Mouse (Mus musculus) WW6 (cell line): ENCODE measurements around the gene Sp1.

Experiments used
- DNase-seq: peaks from one replicate; pipeline ENCODE4 v3.0.0-alpha.2; 2013; ENCODE audit warnings: low read depth, low spot score

Gene Sp1

GRCm38 (mm10) chr15:102399229-102400221 lies 6.4 kb upstream of the Sp1 start:
- peak; percentile 83 for DNase-seq

- DNase-seq: no peak
Observed at GRCm38 (mm10) chr15:102400476-102401045, 5.4 kb upstream of the Sp1 start.

DNA sequence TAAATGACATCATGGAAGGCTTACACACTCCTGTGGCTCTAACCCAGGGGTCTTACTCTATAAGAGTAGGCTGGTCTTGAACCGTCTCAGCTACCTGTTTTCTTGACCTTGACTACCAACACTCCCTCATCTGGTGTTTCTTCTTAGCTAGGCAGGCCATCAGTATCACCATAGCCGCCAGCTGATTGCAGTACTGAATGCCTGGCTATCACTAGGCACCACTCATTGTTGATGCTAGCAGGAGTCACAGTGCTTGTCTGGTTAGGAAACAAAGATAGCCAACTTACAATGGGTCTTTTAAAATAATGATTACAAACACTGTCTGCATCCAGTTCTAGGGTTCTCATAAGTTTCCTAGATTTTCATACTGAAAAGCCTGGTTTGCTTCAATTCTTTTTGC lies 4.7 kb upstream of the Sp1 start:
- no peak for DNase-seq

- DNase-seq: no peak
Observed at GRCm38 (mm10) chr15:102402210-102402609, 3.7 kb upstream of the Sp1 start.

DNA sequence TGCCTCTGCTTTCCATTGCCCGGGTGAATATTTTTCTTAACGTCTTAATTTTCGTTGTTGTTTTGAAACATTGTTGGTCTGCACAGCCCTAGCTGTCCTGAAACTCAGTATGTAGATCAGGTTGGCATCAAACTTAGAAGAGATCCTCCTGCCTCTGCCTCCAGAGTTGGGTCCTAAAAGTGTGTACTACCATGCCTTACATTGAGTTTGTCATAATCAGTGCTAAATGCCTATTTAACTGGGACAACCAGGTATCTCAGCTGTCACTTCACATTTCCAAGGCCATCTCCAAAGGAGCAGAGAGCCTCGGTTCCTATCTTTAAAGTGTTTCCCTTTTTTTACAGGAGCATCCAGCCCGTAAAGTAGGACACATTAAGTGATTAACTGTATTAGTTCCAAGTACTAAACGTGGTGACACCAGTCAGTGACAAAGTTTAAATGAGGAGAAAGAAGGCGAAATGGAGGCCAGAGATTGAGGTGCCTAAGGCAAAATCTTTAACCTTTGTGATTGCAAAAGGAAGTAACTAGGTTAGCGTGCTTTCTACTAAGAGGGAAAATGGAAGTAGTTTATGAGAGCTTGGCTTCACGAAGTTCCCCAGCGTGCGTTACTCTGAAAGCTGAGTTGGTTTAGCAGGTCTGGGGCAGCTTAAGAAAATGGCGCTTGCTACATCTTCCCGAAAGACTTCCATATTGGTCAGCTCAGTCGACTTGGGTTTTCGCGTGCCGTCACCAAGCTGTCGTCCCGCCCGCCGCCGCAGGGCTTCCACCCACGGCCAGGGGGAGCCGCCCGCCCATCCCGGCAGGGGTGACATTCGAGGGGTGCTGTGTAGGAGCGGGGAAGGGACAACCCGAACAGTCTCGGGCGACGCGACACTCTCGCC lies 1.1 kb upstream of the Sp1 start:
- DNase-seq: no peak

- peak; percentile 48 for DNase-seq
Observed at GRCm38 (mm10) chr15:102406196-102406911, 411 bp downstream of the Sp1 start.

GRCm38 (mm10) chr15:102406912-102407580 lies 1.1 kb downstream of the Sp1 start:
- no peak for DNase-seq

DNA sequence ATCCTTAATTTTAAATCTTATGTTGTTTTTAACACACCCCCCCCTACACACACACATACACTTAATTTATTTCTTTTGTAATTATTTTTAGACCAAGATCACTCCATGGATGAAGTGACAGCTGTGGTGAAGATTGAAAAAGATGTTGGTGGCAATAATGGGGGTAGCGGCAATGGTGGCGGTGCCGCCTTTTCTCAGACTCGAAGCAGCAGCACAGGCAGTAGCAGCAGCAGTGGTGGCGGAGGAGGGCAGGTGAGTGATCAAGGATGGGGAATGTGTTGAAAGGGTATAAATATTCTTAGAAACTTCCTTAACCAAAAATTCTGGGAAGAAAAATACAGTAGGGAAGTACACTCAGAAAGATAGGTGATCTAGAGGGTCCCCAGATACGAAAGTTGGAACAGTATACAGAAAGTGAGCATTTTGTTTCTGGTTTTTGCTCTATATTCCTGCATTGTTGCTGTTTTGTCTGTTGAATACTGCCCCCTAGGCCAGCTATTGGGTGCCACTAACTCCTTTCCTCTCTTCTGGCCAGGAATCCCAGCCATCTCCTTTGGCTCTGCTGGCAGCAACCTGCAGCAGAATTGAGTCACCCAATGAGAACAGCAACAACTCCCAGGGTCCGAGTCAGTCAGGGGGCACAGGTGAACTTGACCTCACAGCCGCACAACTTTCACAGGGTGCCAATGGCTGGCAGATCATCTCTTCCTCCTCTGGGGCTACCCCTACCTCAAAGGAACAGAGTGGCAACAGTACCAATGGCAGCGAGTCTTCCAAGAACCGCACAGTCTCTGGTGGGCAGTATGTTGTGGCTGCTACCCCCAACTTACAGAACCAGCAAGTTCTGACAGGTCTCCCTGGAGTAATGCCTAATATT lies 2.0 kb downstream of the Sp1 start:
- no peak for DNase-seq

DNA sequence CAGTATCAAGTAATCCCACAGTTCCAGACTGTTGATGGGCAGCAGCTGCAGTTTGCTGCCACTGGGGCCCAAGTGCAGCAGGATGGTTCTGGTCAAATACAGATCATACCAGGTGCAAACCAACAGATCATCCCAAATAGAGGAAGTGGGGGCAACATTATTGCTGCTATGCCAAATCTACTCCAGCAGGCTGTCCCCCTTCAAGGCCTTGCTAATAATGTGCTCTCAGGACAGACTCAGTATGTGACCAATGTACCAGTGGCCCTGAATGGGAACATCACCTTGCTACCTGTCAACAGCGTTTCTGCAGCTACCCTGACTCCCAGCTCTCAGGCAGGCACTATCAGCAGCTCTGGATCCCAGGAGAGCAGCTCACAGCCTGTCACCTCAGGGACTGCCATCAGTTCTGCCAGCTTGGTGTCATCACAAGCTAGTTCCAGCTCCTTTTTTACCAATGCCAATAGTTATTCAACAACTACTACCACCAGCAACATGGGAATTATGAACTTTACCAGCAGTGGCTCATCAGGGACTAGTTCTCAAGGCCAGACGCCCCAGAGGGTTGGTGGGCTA lies 2.7 kb downstream of the Sp1 start:
- DNase-seq: no peak

DNA sequence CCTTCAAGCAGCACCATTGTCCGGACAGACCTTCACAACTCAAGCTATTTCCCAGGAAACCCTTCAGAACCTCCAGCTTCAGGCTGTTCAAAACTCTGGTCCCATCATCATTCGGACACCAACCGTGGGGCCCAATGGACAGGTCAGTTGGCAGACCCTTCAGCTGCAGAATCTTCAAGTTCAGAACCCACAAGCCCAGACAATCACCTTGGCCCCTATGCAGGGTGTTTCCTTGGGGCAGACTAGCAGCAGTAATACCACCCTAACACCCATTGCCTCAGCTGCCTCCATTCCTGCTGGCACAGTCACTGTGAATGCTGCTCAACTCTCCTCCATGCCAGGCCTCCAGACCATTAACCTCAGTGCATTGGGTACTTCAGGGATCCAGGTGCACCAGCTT lies 3.3 kb downstream of the Sp1 start:
- DNase-seq: no peak

GRCm38 (mm10) chr15:102411077-102411476 lies 5.1 kb downstream of the Sp1 start:
- no peak for DNase-seq

GRCm38 (mm10) chr15:102413687-102414086 lies 7.7 kb downstream of the Sp1 start:
- no peak for DNase-seq

DNA sequence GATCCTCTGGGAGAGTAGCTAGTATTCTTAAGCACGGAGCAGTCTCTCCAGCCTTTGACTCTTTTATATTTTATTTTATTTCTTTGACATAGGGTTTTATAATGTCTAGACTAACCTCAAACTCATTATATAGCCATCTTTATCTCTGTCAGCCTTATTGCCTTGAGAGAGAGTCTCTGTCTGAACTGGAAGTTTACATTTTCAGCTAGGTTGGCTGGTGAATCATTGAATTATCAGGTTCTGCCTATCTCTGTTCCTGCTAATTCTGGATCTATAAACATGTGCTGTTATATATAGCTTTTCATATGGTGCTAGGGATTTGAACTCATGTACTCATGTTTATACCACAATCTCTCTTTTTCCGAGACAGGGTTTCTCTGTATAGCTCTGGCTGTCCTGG lies 11.6 kb downstream of the Sp1 start:
- no peak for DNase-seq

- no peak for DNase-seq
Observed at GRCm38 (mm10) chr15:102420986-102421385, 15.0 kb downstream of the Sp1 start.

DNA sequence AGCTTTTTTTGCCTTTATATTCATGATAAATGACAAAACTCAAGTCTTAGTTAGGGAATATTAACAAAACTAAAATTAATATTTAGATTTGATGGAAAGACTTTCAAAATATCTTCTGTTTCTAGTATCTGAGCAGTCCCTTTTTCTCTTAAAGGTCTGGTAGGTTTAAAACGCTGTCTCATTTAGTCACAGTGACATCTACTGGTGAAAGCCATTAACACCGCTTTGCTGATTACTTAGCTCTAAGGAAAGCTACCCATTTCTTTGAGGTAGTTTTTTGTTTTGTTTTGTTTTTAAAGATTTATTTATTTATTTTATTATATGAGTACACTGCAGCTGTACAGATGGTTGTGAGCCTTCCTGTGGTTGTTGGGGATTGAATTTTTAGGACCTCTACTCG lies 15.5 kb downstream of the Sp1 start:
- no peak for DNase-seq

- no peak for DNase-seq
Observed at GRCm38 (mm10) chr15:102423602-102424240, 17.8 kb downstream of the Sp1 start.

DNA sequence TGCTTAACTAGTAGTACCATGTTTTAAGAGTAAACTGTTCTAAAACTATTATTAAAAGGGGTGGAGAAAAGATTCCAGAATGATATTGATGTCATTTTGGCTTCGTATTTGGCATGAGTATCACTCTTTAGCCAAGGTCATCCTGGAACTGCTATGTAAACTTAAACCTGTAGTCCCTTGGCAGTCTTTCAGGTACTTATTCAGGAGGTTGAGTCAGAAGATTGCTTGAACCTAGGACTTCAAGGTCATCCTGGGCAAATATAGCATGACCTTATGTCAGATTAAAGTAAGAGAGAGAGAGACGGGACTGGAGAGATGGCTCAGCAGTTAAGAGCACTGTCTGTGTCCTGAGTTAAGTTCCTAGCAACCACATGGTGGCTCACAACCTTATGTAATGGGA lies 18.7 kb downstream of the Sp1 start:
- no peak for DNase-seq

- no peak for DNase-seq
Observed at GRCm38 (mm10) chr15:102426963-102427362, 21.0 kb downstream of the Sp1 start.

DNA sequence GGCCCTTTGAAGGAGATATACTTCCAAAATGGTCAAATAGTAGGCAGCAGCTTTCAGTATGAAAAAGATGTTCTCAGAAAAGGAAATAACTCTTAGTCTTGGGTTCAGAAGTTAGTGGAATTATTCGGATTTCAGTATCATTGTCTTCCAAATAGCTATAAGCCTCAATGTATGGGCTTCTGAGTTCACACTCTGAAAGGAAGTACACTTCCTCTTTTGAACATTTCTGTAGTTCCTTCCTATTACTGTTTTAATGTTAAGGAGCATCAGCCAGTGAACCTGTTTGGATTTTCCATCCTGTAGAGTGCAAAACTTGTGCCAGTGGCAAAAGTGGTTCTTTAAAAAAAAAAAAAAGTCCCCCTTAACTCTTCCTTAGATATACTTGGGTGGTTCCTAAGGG lies 26.1 kb downstream of the Sp1 start:
- DNase-seq: no peak
